Mouse (Mus musculus) heart, postnatal 0 days (tissue): ENCODE results near the gene Golt1b. TPM values are rescaled to one million over a fixed set of nuclear protein-coding genes. Genes with fewer than 3 reads are reported as not detected.

Experiments used
- ATAC-seq: fragments of 200-750 bp; cut with Nextera tagmentation; 2 replicates; pipeline ENCODE4 v1.8.0; 2017; ENCODE audit warnings: low read depth, moderate number of reproducible peaks, moderate library complexity; ENCODE audit not compliant: insufficient read depth
- DNase-seq: peaks from one replicate; pipeline ENCODE4 v3.0.0-alpha.2; 2016; ENCODE audit warnings: low spot score
- H3K27ac ChIP-seq: fragments of 300-500 bp; sonication (generic); 2 replicates; pipeline ENCODE4 v1.5.1; 2014; ENCODE audit warnings: low read depth, mild to moderate bottlenecking
- H3K27me3 ChIP-seq: fragments of 300-500 bp; sonication (generic); 2 replicates; pipeline ENCODE4 v1.6.1; 2014; ENCODE audit warnings: low read length, mixed read lengths; ENCODE audit not compliant: control insufficient read depth, insufficient read depth
- H3K36me3 ChIP-seq: fragments of 300-500 bp; sonication (generic); replicated peaks from 2 replicates; pipeline ENCODE4 v1.6.1; 2014; ENCODE audit warnings: low read length, mixed read lengths; ENCODE audit not compliant: control insufficient read depth, insufficient read depth
- H3K4me1 ChIP-seq: fragments of 300-500 bp; sonication (generic); 2 replicates; pipeline ENCODE4 v1.6.1; 2014; ENCODE audit warnings: antibody characterized with exemption; ENCODE audit not compliant: control insufficient read depth, insufficient read depth
- H3K4me2 ChIP-seq: fragments of 300-500 bp; sonication (generic); 2 replicates; pipeline ENCODE4 v1.6.1; 2014; ENCODE audit warnings: low read depth, mild to moderate bottlenecking, low read length, moderate library complexity
- H3K4me3 ChIP-seq: fragments of 300-500 bp; sonication (generic); 2 replicates; pipeline ENCODE4 v1.5.1; 2014; ENCODE audit warnings: low read depth, low read length
- H3K9ac ChIP-seq: fragments of 300-500 bp; sonication (generic); replicated peaks from 2 replicates; pipeline ENCODE4 v1.6.1; 2014; ENCODE audit warnings: low read depth, low read length, mixed read lengths
- H3K9me3 ChIP-seq: fragments of 300-500 bp; sonication (generic); replicated peaks from 2 replicates; pipeline ENCODE4 v1.6.1; 2016; ENCODE audit warnings: low read length; ENCODE audit not compliant: control insufficient read depth
- CTCF ChIP-seq: IDR thresholded peaks from 2 replicates; pipeline ENCODE4 v1.5.1; 2016; ENCODE audit warnings: antibody characterized with exemption, control low read depth, low read depth
- EP300 ChIP-seq: IDR thresholded peaks from 2 replicates; pipeline ENCODE4 v1.6.1; 2016; ENCODE audit warnings: antibody characterized with exemption, low read depth
- WGBS: fragments of 180-500 bp; shearing (Covaris S2); extraction: QIAGEN DNeasy Blood & Tissue Kit; methylation state at CpG from one replicate; pipeline ENCODE4 v1.1.7; 2014; 5-methylcytosine and 5-hydroxymethylcytosine counted together
- polyA plus RNA-seq: library from polyadenylated mRNA; unstranded; fragments of >200 nt; fragmentation: Nextera tagmentation; extraction: Ambion mirVana; gene quantifications from 2 replicates; pipeline ENCODE4 v1.2.1, GENCODE M21; 2015
- total RNA-seq: library from RNA; depleted of rRNA; stranded (reverse); fragments of >200 nt; gene quantifications from 2 replicates; pipeline ENCODE4 v1.2.3, GENCODE M21; 2014; ENCODE audit warnings: low replicate concordance

The Golt1b gene
- total and polyA plus RNA-seq, 2 experiments from 2014 or later: 23.2 to 37.9 TPM

GRCm38 (mm10) chr6:142395756-142396155 is 8.7 kb downstream of the Golt1b start:
- TF ChIP-seq CTCF: no peak
- no peak for TF ChIP-seq EP300
- H3K27me3 ChIP-seq: no peaks in the 10 kb centered on the region
- no peaks in the 10 kb centered on the region for H3K9me3 ChIP-seq
- no peaks in the 10 kb centered on the region for H3K4me1 ChIP-seq
- no peak for ATAC-seq
- WGBS: 84% methylated on average over 6 of the region's 6 CpGs
- H3K4me3 ChIP-seq: no peak overlapping the region
- no peak overlapping the region for H3K9ac ChIP-seq
- no peak for DNase-seq
- H3K4me2 ChIP-seq: no peak overlapping the region
- H3K27ac ChIP-seq: no peak overlapping the region
- peaks cover 39% of the 10 kb centered on the region for H3K36me3 ChIP-seq

- H3K9me3 ChIP-seq: no peaks in the 10 kb centered on the region
- no peak overlapping the region for H3K27ac ChIP-seq
- H3K4me3 ChIP-seq: no peak overlapping the region
- no peaks in the 10 kb centered on the region for H3K36me3 ChIP-seq
- no peak overlapping the region for H3K9ac ChIP-seq
- no peak for DNase-seq
- peaks cover 35% of the 10 kb centered on the region for H3K27me3 ChIP-seq
- peaks cover 5% of the 10 kb centered on the region; the same call in 1 of the 2 replicates for H3K4me1 ChIP-seq
- no peak overlapping the region for H3K4me2 ChIP-seq
- no peak for TF ChIP-seq EP300
- no peak for TF ChIP-seq CTCF
- no peak for ATAC-seq
- 23% methylated on average over 1 of the region's 1 CpGs for WGBS
These were observed 24.1 kb downstream of the Golt1b start for GRCm38 (mm10) chr6:142411140-142411539.

- TF ChIP-seq EP300: no peak
- no peak for TF ChIP-seq CTCF
- Histone ChIP-seq H3K9me3 (no peaks in the 10 kb centered on the region), H3K9ac (no peak within 1 kb of the TSS), H3K4me1 (peaks cover 5% of the 10 kb centered on the region; the same call in 1 of the 2 replicates), H3K27ac (no peak within 1 kb of the TSS), H3K27me3 (peaks cover 35% of the 10 kb centered on the region), H3K36me3 (no peaks in the 10 kb centered on the region), H3K4me3 (no peak within 1 kb of the TSS; the same call in 1 of the 2 replicates), H3K4me2 (no peak within 1 kb of the TSS)
- 67% methylated on average over 11 of the region's 11 CpGs for WGBS
- no peak for ATAC-seq
- DNase-seq: no peak
These were observed 26.0 kb downstream of the Golt1b start, which contains the start of gene Spx for GRCm38 (mm10) chr6:142412906-142413491. Spx (plus strand) TSS chr6:142413441.

- ATAC-seq (no peak), DNase-seq (no peak)
- Histone ChIP-seq H3K4me3 (no peak overlapping the region; the same call in 1 of the 2 replicates), H3K4me1 (peaks cover 5% of the 10 kb centered on the region; the same call in 1 of the 2 replicates), H3K27me3 (peaks cover 35% of the 10 kb centered on the region), H3K9ac (no peak overlapping the region), H3K36me3 (no peaks in the 10 kb centered on the region), H3K4me2 (no peak overlapping the region), H3K27ac (no peak overlapping the region), H3K9me3 (no peaks in the 10 kb centered on the region)
- WGBS: 16% methylated on average over 12 of the region's 12 CpGs
- TF ChIP-seq CTCF: no peak
- TF ChIP-seq EP300: no peak
These were observed 26.8 kb downstream of the Golt1b start for GRCm38 (mm10) chr6:142413845-142414244.

- TF ChIP-seq EP300 (no peak), CTCF (no peak)
- peaks cover 35% of the 10 kb centered on the region for H3K27me3 ChIP-seq
- no peaks in the 10 kb centered on the region for H3K36me3 ChIP-seq
- WGBS: 4% methylated on average over 24 of the region's 24 CpGs
- peak overlapping the region; percentile 30 for H3K4me3 ChIP-seq
- ATAC-seq (no peak), DNase-seq (no peak)
- no peak overlapping the region for H3K9ac ChIP-seq
- H3K4me1 ChIP-seq: peaks cover 5% of the 10 kb centered on the region; the same call in 1 of the 2 replicates
- no peaks in the 10 kb centered on the region for H3K9me3 ChIP-seq
- no peak overlapping the region for H3K27ac ChIP-seq
- H3K4me2 ChIP-seq: peak overlapping the region; percentile 46
These were observed 27.6 kb downstream of the Golt1b start for GRCm38 (mm10) chr6:142414597-142414996.

- Histone ChIP-seq H3K4me1 (no peaks in the 10 kb centered on the region), H3K27ac (no peak overlapping the region), H3K4me2 (no peak overlapping the region), H3K9me3 (no peaks in the 10 kb centered on the region), H3K4me3 (no peak overlapping the region), H3K36me3 (no peaks in the 10 kb centered on the region), H3K9ac (no peak overlapping the region), H3K27me3 (no peaks in the 10 kb centered on the region)
- 71% methylated on average over 7 of the region's 7 CpGs for WGBS
- DNase-seq (no peak), ATAC-seq (no peak)
- TF ChIP-seq CTCF: no peak
These were observed 38.0 kb downstream of the Golt1b start for GRCm38 (mm10) chr6:142424976-142425375.
